Mouse (Mus musculus): ENCODE data around the gene Sh3bp5.
"Not testable (repeated sequence)": the region's sequence is repeated elsewhere in the genome, so short reads cannot be mapped to it uniquely, and the experiment has no call there.

The Sh3bp5 gene

DNA sequence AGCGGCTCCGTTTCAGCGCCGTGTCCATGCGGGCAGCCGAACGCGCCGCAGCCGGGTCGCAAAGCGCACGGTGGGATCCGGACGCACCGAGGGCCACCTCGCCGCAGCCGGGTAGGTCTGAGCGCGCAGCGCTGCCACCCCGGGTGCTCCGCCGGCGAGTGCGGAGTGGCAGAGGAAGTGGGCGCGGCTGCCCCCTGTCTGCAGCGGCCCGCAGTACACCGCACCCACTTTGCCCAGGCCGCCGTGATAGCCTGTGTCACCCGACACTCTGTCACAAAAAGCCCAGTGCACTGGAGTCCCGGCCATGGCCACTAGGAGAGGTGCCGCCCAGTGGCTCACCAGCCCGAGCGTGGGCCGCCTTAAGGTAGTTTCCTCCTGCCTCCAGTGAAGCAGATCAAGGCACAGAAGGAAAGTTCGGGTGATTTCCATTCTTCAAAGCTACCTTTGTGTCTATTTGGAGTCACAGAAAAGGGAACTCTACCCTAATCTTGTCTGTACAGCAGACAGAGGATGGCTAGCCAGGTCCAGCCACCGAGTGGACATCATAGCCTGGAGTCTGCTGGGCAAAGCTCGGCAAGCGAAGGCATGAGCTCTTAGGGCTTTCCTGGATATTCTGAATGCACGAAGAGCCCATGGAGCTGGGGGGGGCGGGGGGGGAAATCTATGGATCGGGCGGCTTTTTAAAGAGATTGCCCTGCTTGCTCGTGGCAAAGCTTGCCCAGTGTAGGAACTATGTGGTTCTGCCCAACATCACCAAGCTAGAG lies at the start of gene Sh3bp5:
Sh3bp5 (minus strand) TSS at position 149 of the 764 bp plus-strand sequence.
- DNase-seq: peak; percentile 95

DNA sequence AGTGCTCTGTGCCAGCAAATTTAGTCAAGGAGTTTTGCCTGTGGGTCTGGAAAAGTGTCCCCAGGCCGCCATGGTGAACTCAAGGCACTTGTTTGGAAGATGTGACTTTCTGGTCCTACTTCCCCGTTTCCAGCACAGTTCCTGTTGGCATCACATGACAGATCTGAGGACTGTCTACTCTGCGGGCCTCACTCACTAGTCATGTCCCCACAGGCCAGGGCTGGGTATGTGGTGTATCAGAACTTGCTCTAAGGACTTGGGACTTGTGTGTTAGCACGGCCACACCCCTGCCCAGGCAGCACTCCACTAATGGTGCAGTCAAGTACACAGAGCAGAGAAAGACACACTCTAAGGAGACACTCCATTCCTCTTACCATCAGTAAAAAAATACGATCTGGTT lies 46.5 kb upstream of the Sh3bp5 start:
- no peak for DNase-seq

DNA sequence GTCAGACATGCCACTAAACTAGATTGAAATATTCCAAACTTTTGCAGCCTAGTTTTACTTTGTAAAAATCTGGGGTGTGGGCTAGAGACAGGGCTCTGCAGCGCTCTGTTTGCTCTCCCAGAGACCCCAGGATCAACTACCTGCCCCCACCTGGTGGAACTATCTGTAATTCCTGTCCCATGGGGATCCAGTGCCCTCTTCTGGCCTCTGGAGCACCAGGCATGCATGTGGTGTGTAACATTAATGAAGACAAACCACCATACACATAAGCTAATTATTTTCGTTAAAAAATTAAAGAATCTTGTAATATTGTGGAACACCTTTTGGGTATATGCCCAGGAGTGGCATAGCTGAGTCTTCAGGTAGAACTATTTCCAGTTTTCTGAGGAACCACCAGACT lies 37.4 kb upstream of the Sh3bp5 start:
- no peak for DNase-seq

DNA sequence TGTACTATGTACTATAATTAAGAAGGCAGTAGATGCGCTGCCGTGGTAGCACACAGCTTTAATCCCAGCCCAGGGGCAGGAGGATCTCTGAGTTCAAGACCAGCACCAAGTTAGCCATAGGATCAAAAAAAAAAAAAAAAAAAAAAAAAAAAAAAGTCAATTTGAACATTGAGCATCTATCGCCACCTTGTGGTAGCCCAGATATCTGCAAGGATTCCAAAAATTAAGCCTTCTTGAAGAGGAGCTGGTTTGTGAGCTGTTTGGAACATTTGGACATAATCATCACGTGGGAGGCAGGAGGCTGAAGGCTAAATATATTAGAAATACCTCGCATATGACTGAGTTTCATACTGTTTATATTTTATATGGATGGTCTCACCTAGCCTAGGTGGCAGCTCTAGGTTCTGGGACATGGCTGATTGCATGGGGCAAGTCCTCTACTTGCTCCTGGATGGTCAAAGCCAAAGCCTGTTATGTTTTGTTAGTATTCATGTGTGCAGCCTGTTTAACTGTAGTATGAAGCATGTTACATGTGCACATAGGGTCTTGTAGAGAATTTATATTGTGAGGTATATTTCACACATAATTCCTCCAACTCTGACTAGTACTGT lies 36.7 kb upstream of the Sh3bp5 start:
- DNase-seq: peak; percentile 72

DNA sequence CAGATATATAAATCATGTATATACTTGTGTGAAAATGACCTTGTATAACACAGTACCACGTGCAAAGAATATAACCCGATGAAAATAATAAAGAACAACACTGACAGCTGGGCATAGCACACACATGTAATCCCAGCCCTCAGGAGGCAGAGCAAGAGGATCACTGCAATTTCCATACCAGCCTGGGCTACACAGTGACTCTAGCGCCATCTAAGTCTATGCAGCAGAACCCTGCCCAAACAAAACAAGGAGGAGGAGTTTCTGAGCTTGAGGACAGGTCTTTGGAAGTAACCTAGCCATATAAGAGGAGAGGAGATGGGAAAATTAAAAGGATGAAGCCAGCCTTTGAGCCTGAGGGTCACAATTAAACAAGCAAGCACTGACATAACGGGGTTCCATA lies 33.8 kb upstream of the Sh3bp5 start:
- DNase-seq: no peak

DNA sequence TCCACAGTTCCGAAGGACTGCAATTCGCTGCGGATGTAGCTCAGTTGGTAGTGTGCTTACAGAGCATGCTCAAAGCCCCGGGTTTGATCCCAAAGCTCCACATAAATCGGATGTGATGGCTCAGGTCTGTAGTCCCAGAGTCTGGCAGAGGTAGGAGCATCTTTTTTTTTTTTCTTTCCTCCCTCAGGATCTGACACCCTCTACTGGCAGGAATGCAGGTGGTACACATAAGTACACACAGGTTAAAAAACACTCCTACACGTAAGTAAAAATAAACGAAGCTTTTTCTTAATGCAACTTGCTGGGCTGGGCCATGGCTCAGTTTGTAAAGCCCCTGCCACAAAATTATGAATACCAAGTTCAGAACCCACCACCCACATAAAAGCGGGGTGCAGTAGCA lies 28.3 kb upstream of the Sh3bp5 start:
- DNase-seq: peak; percentile 23

DNA sequence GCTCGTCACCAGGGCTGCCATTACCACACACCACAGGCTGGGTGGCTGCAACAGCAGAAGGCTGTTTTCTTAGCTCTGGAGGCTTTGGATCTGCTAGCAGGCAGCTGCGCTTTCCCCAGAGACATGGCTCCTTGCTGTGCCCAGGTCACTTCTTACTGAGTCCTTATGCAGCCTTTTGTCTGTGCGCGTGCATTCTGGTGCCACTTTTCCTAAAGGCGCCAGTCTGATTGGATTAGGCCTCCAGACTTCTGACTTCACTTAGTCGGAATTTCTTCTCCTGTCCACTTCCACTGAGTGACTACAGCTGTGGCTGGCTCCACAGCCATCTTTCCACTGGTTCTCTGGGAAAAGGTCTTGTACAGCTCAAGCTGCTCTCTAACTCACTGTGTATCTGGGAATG lies 27.0 kb upstream of the Sh3bp5 start:
- no peak for DNase-seq

DNA sequence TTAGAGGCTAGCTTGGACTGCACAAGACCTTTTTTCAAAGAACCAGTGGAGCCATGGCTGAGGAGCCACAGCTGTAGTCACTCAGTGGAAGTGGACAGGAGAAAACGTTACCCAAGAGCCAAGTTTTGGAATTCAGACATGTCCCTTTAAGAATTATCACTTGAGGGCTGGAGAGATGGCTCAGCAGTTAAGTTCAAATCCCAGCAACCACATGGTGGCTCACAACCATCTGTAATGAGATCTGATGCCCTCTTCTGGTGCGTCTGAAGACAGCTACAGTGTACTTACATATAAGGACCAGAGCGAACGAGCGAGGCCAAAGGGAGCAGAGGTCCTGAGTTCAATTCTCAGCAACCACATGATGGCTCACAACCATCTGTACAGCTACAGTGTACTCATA lies 26.3 kb upstream of the Sh3bp5 start:
- not testable (repeated sequence) for DNase-seq

DNA sequence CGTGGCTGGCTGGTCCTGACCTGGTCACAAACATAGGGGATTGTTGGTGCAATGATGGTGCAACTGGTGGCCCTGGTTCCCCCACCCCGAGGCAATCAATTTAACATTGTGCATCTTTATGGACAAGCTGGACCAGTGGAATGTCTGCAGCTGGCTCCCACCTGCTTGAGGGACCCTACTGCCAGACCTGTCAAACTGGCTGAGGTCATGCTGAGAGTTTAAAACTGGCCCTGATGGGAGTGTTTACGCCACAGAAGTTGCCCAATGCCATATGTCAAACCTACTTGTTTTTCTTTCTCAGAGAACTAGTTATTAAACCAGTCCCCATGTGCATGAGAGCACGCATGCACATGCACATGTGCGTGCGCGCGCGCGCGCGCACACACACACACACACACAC lies 22.1 kb upstream of the Sh3bp5 start:
- DNase-seq: no peak

DNA sequence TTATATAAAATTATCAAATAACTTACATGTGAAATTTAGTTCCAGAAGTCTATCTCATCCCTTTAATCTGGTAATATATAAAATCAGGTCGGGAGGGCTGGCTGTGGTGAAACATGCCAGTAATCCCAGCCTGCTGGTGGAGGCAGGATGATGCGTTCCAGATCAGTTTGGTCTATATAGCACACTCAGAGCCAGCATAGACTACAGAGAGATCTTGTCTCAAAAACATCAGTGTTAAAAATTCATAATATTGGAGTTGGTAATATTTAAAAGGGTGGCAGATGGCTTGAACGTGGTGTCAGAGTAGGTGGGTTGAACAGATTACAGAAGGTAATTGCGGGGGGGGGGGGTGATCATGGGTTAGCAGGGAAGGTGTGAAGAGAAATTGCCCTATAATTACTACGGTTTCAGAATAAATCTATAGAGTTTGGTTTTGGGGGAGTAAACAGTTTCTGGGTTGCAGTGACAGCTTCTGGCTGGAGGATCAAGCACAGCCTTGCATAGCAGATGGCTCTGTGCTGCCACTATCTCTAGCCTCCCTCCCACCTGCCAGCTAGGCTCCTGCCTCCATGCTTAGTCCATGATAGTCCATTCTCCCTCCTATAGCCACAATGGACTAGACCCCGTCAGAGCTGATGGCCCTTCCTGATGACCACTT lies 20.3 kb upstream of the Sh3bp5 start:
- no peak for DNase-seq

DNA sequence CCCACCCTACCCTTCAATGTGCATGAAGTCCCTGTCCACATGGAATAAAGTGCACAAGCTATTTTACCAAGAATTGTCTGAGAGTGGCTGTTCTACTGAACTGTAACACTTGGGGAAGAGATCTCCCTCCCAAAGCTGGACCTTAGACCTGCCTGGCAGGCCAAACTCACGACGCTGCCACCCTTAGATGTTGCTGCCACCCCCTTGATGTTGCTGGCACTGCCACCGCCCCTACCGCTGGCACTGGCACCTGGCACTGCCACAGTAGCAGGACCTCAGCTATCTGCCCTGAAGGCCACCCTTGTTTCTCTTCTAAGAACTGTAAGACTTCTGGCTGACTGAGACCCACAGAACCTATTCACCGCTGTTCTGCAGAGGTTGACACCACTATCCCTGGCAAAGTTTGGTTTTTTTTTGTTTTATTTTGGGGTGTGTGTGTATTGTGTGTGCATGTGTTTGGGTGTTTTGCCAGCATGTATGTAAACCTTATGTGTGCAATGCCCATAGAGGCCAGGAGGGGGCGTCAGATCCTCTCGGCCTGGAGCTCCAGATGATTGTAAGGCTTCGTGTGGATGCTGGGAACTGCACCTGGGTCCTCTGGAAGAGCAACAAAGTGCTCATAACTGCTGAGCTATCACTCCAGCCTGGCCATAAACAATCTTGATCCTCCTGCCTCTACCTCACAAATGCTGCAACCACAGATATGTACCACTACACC lies 19.1 kb upstream of the Sh3bp5 start:
- peak; percentile 43 for DNase-seq

DNA sequence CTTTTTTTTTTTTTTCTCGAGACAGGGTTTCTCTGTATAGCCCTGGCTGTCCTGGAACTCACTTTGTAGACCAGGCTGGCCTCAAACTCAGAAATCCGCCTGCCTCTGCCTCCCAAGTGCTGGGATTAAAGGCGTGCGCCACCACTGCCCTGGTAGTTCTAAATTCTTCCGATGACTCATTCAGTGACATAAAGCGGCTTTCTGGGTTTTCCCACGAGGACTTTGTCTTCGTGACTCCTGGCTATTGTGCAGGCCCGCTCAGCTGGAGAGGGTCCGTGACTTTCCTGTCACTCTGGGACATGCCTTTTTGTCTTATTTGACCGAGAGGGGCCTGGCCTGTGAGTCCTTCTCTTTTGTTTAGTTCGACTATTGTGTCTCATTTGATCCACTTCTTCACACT lies 18.1 kb upstream of the Sh3bp5 start:
- DNase-seq: not testable (repeated sequence)

DNA sequence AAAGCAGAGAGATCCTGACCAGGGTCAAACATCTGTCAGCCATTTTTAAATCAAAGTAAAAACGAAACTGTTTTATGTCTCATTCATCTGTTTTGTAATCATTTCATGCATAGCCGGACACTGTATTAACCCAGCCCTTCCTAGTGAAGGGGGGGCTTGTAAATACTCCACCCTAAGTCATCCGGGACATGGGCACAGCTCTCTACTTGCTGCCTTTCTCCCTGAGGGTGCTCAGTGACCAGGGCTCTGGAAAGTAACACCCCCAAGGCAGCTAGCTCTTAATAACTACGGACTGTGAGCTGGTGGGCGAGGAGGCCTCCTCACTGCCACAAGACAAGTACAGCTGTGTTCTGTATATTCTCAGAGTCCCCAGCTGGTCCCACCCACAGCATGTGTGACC lies 13.1 kb upstream of the Sh3bp5 start:
- no peak for DNase-seq

DNA sequence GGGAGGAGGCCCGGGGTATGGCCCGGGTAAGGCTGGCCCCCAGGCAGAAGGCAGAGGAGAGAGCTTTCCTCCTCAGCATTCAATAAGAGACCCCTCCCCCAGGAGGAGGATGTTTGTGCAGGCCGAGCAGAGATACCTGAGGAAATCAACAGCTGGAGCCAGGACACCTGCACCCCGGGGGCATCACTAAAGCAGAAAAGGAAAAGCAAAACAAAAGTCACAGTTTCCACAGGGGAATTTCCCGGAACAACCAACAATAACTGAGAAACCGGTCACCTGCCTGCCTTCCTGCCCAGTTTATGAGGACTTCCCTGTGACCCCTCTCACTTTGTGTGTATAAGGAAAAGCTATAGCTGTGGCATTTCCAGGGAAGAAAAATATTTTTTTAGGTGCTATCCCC lies 7.7 kb upstream of the Sh3bp5 start:
- no peak for DNase-seq

DNA sequence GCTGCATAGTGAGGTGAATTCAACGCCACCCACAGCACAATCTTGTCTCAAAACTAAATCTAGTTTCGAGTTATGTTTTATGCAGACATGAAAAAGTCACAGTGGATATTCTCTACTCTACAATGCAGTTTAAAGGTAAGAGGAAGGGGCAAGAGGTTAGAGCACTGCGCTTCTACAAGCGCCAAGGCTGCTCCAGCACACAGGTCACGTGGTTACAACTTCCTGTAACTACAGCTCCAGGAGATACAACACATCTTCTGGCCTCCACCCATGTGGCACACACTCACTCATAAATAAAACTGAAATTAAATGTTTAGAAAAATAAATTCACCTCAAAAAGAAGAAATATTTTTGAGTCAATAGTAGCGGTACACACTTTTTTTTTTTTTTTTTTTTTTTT lies 4.8 kb upstream of the Sh3bp5 start:
- peak; percentile 31 for DNase-seq

DNA sequence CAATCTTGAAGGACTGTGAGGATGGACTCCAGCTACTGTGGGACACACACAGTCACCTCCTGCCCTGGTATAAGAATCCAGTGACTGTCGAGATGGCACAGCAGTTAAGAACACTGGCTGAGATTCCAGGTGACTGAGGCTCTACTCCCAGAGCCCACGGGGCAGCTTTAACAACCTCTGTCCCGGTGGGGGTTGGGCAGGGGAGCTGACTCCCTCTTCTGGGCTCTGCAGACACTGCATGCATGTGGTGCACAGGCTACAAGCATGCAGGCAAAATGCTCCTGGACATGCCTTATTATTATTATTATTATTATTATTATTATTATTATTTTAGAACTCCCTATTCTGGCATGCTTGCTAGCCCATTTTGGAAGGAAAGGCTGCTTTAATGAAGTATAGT lies 4.4 kb upstream of the Sh3bp5 start:
- DNase-seq: peak; percentile 57

DNA sequence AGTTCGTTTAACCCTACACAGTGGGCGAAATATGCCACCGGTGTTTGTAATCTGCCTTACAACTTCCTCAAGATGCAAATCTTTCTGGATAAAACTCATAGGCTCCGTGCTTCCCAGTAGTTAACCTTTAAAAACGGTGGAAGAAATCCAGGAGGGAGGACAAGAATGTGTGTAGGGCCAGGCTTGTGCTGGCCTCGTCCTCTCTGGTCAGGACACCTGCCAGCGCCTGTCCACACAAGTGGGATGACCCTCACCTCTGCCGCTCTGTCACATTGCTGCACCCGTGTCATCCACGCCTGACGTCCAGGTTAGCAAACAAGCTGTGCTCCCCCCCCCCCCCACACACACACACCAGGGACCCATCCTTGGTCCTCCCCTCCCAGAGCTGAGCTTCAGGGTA lies 3.4 kb upstream of the Sh3bp5 start:
- no peak for DNase-seq

DNA sequence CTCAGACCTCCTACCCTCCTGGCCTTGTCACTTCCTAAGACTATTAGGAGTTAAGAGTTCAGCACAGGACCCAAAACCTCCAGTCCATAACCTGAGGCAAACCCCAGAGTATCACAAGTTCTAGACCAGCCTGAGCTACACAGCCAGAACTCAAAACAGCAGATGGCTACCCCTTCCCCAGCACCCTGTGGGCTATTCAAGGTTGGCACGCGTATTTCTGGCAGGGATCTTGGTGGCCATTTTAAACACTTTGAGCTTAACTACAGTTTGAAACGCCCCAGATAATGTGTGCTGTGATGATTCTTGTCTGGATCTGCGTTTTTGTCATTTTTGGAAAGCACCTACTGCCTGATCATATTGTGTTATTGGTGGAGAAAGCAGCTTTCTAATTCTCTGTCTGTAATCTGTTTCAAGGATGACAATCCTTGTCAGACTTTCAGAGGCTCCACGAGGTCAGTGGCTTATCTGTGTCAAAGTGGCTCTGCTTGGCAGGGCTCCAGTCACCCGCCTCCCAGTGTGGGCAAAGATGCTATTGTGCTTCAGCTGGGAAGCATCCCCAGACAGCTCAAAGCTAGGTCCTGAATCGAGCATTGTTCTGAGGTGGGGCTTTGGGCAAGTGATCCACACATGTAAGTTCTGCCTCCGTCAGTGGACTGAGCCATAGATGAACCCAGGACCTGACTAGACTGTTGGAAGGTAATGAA lies 2.1 kb upstream of the Sh3bp5 start:
- DNase-seq: no peak

DNA sequence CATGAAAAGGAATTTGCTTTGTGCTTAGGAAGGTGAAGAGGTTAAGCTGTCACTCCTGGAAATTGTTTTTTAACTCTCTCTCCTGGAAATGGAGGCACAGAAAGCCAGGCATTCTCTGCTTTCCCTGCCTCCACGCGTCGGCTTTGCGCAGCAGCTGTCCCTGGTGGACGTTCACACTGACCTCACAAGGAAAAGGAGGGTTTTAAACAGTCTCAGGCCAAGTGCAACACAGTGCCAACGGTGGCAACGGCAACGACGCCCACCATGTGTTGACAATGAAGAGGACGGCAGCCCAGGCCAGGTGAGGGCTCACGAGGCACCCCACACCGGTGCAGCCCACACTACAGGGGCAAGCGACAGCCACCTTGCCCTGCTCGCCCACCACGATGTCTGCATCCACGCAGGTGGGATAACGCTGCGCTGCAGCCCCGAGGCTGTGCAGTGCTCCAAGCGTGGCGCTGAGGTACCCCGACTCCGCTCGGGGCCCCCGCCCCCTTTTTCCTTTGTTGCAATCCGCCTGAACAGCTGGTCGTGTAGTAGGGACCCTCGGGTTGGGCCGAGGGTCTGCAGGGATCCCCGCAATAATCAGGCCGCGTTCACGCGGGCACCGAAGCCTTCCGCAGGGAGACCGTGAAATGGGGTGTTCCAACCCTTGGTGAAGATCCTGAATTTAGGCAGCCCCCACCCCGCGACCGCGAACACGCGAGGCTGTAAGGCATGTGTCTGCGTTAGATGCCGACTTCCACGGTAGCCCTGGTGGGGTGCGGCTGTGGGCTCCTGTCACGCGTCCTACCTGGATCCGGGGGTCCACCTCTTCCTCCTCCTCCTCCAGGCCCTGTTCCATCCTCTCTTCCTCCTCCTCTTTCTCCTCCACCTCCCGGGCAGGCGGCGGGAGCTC lies 611 bp downstream of the Sh3bp5 start:
- peak; percentile 75 for DNase-seq

DNA sequence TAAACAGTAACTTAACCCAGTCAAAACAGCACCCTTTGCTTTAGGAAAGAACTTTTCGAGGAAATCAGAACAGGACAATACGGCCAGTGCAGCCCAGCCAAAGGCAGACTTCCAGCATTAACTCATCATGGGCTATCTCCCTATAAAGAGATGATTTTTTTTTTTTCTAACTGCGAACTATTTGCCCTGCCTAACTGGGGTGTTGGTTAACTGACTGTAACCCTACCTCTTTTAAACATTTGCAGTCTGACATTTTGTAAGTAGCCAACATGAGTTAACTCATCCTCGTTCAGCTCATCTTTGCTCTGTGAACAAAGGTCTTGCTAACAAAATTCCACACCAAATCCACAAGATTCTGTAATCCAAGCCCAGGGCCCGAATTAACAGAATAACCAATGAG lies 1.5 kb downstream of the Sh3bp5 start:
- DNase-seq: no peak

DNA sequence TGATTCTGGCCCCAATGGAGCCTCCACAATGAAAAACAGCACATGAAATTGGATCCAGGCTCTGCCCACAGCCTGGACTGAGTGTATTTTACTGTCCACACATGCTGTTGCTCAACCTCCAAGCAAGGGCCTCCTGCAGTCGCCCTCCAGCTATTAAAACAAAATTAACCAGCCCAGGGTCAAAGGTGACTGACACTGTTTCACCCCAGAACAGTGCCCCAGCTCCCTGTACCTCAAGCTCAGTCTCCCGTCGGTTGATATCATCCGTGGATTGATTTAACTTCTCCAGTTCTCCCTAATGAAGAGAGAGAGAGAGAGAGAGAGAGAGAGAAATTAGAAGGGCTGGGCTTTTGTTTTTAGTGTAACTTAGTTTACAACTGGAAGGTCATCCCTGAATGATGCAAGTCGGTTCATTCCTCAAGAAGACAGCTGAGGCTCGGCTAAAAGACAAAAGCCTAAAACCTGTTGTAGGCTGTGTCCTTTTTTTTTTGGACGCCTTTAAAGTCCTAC lies 2.0 kb downstream of the Sh3bp5 start:
- no peak for DNase-seq

DNA sequence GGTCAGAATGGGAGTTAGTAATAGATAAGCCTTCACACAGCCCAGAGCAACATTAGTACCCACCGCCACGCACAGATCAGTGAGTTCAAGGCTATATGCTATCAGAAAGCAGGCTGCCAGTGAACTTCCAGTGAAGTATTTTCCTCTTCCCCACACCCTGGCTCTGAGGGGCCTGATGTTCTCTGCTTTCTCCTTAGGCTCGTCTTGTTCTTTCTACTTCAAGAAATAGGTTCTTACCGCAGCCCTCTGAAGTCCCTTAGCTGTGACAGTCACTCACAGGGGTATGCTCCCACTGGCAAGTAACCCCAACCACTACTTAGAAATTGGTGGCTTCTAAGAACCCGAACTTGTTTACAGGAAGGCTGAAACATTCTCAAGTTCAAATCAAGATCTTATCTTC lies 2.8 kb downstream of the Sh3bp5 start:
- peak; percentile 18 for DNase-seq

All from thymus, postnatal 4 days (tissue).